Mouse (Mus musculus) embryonic facial prominence, embryonic 10.5 days (tissue): ENCODE data around the gene Nrarp. TPM values are rescaled to one million over a fixed set of nuclear protein-coding genes. Genes with fewer than 3 reads are reported as not detected.

Experiments
- DNase-seq: peaks from one replicate; pipeline ENCODE4 v3.0.0-alpha.2; 2017; ENCODE audit warnings: low spot score
- H3K27ac ChIP-seq: fragments of 300-500 bp; sonication (generic); replicated peaks from 2 replicates; pipeline ENCODE4 v1.5.1; 2016; ENCODE audit warnings: mild to moderate bottlenecking
- H3K27me3 ChIP-seq: fragments of 300-500 bp; sonication (generic); replicated peaks from 2 replicates; pipeline ENCODE4 v1.6.1; 2016; ENCODE audit warnings: low read depth, mild to moderate bottlenecking; ENCODE audit not compliant: poor library complexity, severe bottlenecking
- H3K36me3 ChIP-seq: fragments of 300-500 bp; sonication (generic); replicated peaks from 2 replicates; pipeline ENCODE4 v1.6.1; 2016; ENCODE audit warnings: mild to moderate bottlenecking, moderate library complexity
- H3K4me1 ChIP-seq: fragments of 300-500 bp; sonication (generic); 2 replicates; pipeline ENCODE4 v1.6.1; 2016
- H3K4me3 ChIP-seq: fragments of 300-500 bp; sonication (generic); 2 replicates; pipeline ENCODE4 v1.5.1; 2016; ENCODE audit warnings: mild to moderate bottlenecking, moderate library complexity
- H3K9me3 ChIP-seq: fragments of 300-500 bp; sonication (generic); 2 replicates; pipeline ENCODE4 v1.6.1; 2016; ENCODE audit warnings: mild to moderate bottlenecking
- WGBS: fragments of 180-500 bp; shearing (Covaris S2); methylation state at CpG from one replicate; pipeline ENCODE4 v1.1.7; 2016; 5-methylcytosine and 5-hydroxymethylcytosine counted together
- polyA plus RNA-seq: library from polyadenylated mRNA; unstranded; fragments of >200 nt; fragmentation: Nextera tagmentation; extraction: Ambion mirVana; gene quantifications from 2 replicates; pipeline ENCODE4 v1.2.1, GENCODE M21; 2016

The Nrarp gene
- polyA plus RNA-seq, 1 experiment from 2014 or later: 19.8 TPM

DNA sequence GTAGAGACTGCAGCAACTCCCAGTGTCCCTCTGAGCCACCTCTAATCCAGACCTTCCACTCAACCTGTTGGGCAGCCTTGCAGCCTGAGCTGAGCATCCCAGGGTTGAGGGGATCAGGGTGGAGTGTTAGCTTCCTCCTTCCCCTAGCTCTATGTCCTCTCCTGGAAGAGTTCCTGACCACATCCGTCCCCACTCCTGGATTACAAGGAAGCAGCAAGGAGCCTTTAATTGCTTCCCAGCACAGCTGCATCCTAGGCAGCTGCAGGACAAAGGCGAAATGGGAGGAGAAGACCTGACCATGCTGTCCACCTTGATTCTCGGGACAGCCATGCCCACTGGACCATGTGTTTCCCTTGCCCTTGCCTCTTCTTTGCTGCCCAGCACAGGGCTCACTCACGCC, 3.5 kb upstream of the Nrarp start:
- H3K4me1 ChIP-seq: peaks cover 82% of the 10 kb centered on the region
- peaks cover 65% of the 10 kb centered on the region for H3K27me3 ChIP-seq
- no peaks in the 10 kb centered on the region for H3K9me3 ChIP-seq
- peak overlapping the region; percentile 77 for H3K27ac ChIP-seq
- peak overlapping the region; percentile 39; the same call in 1 of the 2 replicates for H3K4me3 ChIP-seq
- DNase-seq: no peak
- 34% methylated on average over 4 of the region's 4 CpGs for WGBS
- H3K36me3 ChIP-seq: no peaks in the 10 kb centered on the region

DNA sequence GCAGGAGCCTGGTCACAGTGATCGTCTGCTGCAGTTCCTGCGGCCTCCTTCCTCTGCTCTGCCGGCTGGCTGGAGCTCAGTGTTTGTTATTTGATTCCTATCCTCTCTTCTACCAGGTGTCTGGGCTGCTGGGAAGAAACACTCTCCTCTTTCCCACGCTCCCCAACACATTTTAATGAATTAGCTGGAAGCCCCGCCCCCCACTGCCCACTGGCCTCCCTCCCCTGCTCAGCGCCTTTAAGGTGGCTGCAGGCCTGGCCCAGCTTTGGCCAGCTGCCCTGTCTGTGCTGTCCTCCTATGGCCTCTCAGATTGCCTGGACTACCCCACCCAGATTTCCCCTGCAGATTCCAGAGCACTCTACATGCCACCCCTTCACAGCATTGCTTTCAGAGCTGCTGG, 2.9 kb upstream of the Nrarp start:
- 7% methylated on average over 6 of the region's 6 CpGs for WGBS
- Histone ChIP-seq H3K4me3 (peak overlapping the region; percentile 39; the same call in 1 of the 2 replicates), H3K9me3 (no peaks in the 10 kb centered on the region)

DNA sequence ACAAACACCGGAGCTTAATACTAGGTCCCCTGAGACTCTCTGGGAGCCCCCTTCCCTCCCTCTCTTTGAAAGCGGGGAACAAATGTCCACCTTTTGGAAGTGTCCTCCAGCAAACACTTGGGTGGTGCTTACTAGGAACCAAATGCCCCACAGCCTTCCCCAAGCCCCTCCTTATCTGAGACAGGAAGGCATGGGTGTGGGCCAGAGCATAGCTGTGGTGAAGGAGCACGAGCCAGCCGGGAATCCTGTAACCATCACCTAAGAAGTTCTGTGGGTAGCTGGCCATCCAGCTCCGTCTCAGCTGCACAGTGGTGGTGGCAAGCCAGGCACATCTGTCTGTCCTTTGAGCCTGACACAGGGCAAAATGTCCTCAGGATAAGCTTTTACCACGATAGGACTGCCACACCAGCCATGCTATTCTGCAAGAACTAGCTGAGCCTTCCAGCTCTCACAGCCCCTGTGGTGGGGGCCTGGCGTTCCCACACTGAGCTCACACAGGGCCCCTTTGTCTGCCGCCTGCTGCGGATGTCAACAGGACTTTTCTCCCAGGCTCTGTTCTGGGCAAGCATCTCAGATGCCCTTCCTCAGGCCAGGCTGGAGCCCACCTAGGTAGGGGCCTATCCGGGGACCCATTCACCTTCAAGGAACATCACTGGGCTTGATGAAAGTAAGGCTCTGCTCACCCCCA, 2.1 kb upstream of the Nrarp start:
- peak overlapping the region; percentile 77 for H3K27ac ChIP-seq
- H3K27me3 ChIP-seq: peaks cover 79% of the 10 kb centered on the region
- no peaks in the 10 kb centered on the region for H3K36me3 ChIP-seq
- peaks cover 81% of the 10 kb centered on the region for H3K4me1 ChIP-seq
- 24% methylated on average over 10 of the region's 10 CpGs for WGBS
- no peaks in the 10 kb centered on the region for H3K9me3 ChIP-seq
- DNase-seq: peak; percentile 32
- H3K4me3 ChIP-seq: peak overlapping the region; percentile 39; the same call in 1 of the 2 replicates

More for the DNA sequence above, 2.9 kb upstream of the Nrarp start:
- H3K27ac ChIP-seq: peak overlapping the region; percentile 77
- no peaks in the 10 kb centered on the region for H3K36me3 ChIP-seq
- H3K4me1 ChIP-seq: peaks cover 80% of the 10 kb centered on the region
- peaks cover 71% of the 10 kb centered on the region for H3K27me3 ChIP-seq
- DNase-seq: peak; percentile 58

DNA sequence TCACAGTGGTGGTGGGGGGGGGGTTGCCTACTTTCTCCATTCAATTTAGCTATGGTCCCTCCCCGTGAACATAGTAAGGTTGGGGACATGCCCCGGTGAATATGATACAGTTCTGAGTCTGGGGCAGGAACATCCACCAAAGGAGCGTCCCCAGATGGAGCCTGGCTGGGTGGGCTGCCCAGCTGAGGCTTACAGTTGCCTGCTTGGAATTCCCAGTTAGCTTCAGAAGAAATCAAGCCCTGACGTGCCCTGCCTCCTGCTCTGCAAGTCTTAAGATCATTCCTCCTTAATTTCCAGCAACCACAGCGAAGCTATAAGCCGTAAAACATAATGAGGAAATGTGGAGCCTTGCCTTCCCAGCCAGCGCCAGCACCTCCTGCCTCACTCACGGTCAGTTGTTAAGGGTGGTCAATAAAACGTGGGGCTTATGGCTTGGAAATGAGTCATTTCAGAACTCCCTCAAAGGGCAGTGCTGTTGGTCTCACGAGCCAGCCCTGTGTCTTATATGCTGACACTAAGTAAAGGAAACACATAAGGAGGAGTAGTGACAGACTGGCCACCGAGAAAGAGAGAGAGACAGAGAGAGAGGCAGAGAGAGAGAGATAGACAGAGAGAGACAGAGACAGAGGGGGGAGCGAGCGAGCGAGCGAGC, 866 bp upstream of the Nrarp start:
- no peak for DNase-seq
- Histone ChIP-seq H3K4me1 (peaks cover 87% of the 10 kb centered on the region), H3K27ac (peak overlapping the region; percentile 73), H3K36me3 (peaks cover 8% of the 10 kb centered on the region), H3K27me3 (peaks cover 91% of the 10 kb centered on the region), H3K9me3 (no peaks in the 10 kb centered on the region), H3K4me3 (peak overlapping the region; percentile 66)
- WGBS: 48% methylated on average over 15 of the region's 15 CpGs

DNA sequence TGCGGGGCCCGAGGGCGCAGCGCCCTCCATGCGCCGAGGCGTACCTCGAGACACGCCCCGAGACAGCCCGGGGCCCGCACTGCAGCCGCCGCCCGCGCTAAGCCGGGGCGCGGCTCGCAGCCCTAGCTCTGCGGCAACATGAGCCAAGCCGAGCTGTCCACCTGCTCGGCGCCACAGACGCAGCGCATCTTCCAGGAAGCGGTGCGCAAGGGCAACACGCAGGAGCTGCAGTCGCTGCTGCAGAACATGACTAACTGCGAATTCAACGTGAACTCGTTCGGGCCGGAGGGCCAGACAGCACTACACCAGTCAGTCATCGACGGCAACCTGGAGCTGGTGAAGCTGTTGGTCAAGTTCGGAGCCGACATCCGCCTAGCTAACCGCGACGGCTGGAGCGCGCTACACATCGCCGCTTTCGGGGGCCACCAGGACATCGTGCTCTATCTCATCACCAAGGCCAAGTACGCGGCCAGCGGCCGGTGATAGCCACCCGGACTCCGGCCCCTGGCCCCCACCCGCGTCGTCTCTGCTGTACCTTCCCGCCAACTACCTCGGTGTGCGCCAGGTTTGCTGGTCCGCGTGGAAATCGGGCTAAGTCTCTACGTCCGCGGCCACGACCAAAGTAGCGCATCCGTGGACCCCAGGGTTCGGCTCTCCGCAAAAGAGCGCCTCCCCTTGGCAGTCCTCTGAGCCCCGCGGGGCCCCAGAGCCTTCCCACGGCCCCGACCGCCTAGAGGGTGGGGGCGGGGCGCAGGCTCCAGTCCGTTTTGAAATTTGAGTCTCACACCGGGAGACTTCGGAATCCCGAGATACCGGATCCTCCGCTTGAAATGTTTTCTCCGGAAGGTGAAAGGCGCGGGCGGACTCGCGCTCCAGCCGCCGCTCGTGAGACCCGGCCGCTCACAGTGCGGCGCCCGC, 674 bp downstream of the Nrarp start:
- Histone ChIP-seq H3K4me1 (peaks cover 87% of the 10 kb centered on the region), H3K9me3 (no peaks in the 10 kb centered on the region), H3K4me3 (peak overlapping the region; percentile 66), H3K36me3 (peaks cover 8% of the 10 kb centered on the region), H3K27ac (peak overlapping the region; percentile 88), H3K27me3 (peaks cover 99% of the 10 kb centered on the region)
- WGBS: under 1% methylated on average over 100 of the region's 100 CpGs
- DNase-seq: peak; percentile 74

DNA sequence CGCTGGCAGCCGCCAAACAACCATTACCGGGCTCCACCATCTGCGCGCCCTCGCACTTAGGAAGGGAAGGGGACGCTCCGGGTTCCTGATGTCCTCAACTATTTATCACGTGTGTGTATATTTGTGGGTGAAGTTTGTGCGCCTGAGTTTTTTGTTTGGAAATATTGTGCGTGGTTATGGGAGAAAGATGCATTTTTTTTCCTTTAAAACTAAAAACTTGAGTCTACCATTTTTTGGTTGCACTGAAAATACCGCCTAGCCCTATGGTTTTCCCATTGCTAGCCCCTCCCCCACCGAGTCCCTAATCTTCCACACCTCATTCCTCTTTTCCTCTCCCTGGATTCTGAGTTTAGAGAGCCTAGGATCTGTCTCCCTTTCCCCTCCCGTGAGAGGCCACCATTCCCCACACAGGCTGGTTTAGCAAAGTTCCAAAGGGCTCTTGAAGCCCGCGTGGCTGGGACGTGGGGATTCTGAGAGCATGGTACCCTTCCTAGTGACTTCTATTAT, 1.4 kb downstream of the Nrarp start:
- Histone ChIP-seq H3K36me3 (peaks cover 8% of the 10 kb centered on the region), H3K4me1 (peaks cover 85% of the 10 kb centered on the region), H3K27ac (peak overlapping the region; percentile 88), H3K9me3 (no peaks in the 10 kb centered on the region), H3K4me3 (peak overlapping the region; percentile 66), H3K27me3 (peaks cover 96% of the 10 kb centered on the region)
- peak; percentile 32 for DNase-seq
- WGBS: under 1% methylated on average over 17 of the region's 17 CpGs

DNA sequence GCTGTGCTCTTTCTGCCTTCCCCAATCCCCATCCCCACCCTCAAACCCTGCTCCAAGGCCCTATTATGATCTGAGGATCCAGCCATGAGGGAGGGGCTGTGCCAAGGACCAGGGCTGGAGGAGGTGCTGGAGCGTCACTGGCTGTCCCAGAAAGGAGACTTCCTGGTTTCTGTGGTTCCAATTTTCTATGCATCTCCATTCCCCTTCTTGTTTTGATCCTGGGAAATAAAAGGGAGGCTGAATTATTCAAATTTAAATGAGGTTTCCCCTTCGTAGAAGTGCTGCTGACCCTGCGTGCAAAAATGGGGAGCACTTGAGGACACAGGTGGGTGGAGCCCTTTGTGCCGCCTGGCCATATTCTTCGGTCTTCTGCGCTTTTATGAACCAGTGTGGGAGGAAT, 2.1 kb downstream of the Nrarp start:
- Histone ChIP-seq H3K27ac (peak overlapping the region; percentile 51), H3K9me3 (no peaks in the 10 kb centered on the region), H3K27me3 (peaks cover 95% of the 10 kb centered on the region), H3K4me3 (peak overlapping the region; percentile 66), H3K4me1 (peaks cover 78% of the 10 kb centered on the region), H3K36me3 (peaks cover 8% of the 10 kb centered on the region)
- WGBS: 20% methylated on average over 6 of the region's 6 CpGs
- no peak for DNase-seq

DNA sequence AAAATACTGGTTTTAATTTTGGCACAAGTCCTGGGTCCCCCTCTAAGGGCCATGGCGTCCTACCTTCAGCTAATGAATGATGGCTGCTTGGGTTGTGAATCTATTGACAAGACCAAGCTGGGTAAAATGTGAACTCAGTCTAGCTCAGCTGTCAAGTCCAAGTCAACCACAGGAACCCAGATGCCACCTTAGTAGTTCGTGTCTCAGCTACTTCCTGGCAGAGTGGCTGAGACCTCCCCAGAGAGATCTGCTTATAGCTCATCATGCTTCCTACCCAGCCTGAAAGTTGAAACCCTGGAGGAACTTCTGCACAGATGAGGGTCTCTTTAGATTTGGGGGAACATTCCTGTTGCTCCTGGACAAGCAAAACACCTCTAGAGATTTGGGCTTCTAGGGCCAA, 2.8 kb downstream of the Nrarp start:
- peaks cover 8% of the 10 kb centered on the region for H3K36me3 ChIP-seq
- H3K27me3 ChIP-seq: peaks cover 89% of the 10 kb centered on the region
- DNase-seq: no peak
- no peaks in the 10 kb centered on the region for H3K9me3 ChIP-seq
- 63% methylated on average over 2 of the region's 2 CpGs for WGBS
- peaks cover 72% of the 10 kb centered on the region for H3K4me1 ChIP-seq
- H3K27ac ChIP-seq: no peak overlapping the region
- H3K4me3 ChIP-seq: peak overlapping the region; percentile 66

DNA sequence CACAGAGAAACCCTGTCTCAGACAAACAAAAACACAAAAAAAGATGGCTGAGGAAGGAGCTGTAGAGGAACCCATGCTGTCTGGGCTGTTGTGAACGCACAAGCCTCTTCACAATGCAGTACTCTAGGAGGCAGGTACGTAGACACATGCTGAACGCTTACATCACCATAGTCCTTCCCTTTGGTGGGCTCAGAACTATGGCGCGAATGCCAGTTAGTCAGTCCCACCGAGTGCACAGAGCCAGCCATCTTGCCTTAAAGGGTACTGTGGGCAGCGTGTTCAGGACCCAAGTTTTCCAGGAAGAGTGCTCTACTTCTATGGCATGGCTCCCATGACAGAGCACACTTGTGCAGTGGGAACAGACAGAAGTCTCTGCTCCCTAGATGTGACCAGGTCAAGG, 3.9 kb downstream of the Nrarp start:
- no peak for DNase-seq
- H3K9me3 ChIP-seq: no peaks in the 10 kb centered on the region
- H3K36me3 ChIP-seq: peaks cover 8% of the 10 kb centered on the region
- peak overlapping the region; percentile 66 for H3K4me3 ChIP-seq
- H3K27me3 ChIP-seq: peaks cover 77% of the 10 kb centered on the region
- 94% methylated on average over 7 of the region's 7 CpGs for WGBS
- peaks cover 62% of the 10 kb centered on the region for H3K4me1 ChIP-seq
- H3K27ac ChIP-seq: no peak overlapping the region

DNA sequence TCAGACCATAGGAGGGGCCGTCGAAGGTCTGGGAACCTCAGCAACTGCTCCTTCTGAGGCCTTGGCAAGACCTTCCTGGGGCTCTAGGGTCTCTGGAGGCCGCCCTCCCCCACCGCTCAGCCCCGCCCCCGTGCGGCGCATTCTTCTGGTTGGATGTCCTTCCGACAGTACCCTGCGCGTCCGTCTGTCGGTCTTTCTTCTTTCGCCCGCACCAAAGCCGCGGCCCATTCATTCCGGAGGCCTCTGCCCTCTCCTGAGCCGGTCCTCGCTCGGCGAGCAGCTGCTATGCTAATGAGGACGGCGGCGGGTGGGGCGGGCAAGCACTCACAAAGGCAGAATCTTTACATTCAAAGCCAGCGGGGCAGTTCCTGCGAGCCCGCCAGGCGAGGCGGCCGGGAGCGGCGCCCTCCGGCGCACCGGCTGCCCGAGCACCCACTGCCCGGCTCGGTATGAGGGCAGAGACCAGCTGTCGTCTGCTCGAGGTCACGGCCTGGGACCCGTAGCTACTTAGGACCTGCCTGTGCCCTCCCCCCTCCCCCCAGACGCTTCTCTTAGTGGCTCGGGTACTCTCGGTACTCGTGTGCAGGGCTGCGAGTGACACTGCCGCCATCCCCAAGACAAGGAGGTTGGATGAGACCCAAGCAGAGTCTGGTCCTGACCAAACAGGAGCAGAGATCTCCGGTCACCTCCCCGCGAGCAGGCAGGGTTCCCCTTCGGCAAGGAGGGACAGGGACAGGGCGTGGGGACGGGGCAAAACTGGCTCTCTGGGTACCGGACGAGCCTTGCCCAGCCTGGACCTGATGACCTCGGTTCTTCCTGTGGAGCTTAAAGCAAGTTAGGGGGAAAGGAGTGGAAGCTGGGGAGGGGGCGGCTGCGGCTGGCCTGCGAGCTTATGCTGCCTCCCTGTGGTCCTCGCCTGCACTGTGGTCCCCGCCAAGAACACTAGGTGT, 5.3 kb downstream of the Nrarp start:
- peaks cover 63% of the 10 kb centered on the region for H3K27me3 ChIP-seq
- peak; percentile 87 for DNase-seq
- under 1% methylated on average over 64 of the region's 64 CpGs for WGBS
- H3K4me1 ChIP-seq: peaks cover 50% of the 10 kb centered on the region
- H3K36me3 ChIP-seq: peaks cover 8% of the 10 kb centered on the region
- H3K9me3 ChIP-seq: no peaks in the 10 kb centered on the region
- H3K4me3 ChIP-seq: peak overlapping the region; percentile 66
- H3K27ac ChIP-seq: peak overlapping the region; percentile 91

DNA sequence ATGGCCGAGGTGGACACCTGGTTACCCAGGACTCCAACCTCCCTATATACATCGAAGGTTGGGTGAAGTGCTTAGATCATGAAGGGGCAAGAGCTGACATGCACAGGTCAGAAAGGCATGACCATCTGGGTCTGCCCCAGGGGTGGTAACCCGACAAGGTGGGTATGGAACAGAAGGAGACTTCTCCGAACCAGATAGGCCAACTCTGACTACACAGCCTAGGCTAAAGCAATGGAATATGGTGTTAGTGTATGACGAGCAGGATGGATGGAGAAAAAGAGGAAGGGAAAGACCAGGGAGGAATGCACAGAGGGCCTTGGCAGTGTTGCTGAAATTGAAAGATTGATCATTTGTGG, 6.0 kb downstream of the Nrarp start:
- peaks cover 56% of the 10 kb centered on the region for H3K27me3 ChIP-seq
- no peak for DNase-seq
- H3K36me3 ChIP-seq: peaks cover 8% of the 10 kb centered on the region
- peak overlapping the region; percentile 91; the same call in 1 of the 2 replicates for H3K27ac ChIP-seq
- 26% methylated on average over 5 of the region's 5 CpGs for WGBS
- H3K4me1 ChIP-seq: peaks cover 44% of the 10 kb centered on the region
- H3K4me3 ChIP-seq: peak overlapping the region; percentile 66
- no peaks in the 10 kb centered on the region for H3K9me3 ChIP-seq
